Mouse (Mus musculus) mature B cell (primary cell): Measurements from ENCODE around the gene Gm4788.
"Not testable (repeated sequence)": the region's sequence is repeated elsewhere in the genome, so short reads cannot be mapped to it uniquely, and the experiment has no call there.

Experiments
- in situ Hi-C: fragments of 300-500 bp; cut with MboI; formaldehyde crosslinking; loops from 2 replicates; pipeline ENCODE4 v1.14.3; 2019

Gene Gm4788

DNA sequence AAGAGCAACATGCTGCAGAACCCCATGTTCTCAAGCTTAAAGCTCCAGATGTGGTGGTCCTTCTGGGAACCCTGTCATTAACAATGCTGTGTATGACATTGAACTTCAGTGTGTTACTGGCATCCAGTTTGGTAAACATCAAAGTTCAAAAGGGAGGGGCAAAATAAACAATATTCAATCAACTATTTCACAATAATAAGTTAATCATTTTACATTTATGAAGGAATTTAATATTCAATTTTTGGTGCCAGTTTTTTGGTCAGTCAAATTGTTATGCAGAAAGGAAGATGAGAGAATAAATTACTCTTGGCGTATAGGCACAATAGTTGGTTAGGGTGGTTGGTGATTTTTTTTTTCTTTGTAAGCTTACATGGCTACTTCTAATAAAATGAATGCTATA lies at the start of gene Gm4788:
Gm4788 (minus strand) TSS at position 101 of the 400 bp plus-strand sequence.
- in situ Hi-C loops = no loop called here

DNA sequence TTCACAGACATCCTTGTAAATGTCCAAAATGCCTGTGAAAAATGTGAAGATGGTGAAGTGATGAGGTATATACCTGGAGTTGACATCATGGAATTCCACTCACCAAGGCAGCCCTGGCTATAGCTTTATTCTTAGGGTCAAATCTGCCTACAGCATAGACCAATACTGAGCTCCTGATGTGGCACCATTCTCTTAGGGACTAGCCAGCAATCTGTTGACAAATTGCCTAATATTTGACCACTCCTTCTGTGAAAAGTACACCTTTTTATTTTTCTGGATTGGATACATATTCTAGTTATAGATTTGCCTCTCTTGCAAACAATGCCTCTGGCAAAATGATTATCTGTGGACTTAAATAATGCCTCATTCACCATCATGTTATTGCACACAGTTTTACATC lies 27.6 kb upstream of the Gm4788 start:
- in situ Hi-C loops = no loop called here

DNA sequence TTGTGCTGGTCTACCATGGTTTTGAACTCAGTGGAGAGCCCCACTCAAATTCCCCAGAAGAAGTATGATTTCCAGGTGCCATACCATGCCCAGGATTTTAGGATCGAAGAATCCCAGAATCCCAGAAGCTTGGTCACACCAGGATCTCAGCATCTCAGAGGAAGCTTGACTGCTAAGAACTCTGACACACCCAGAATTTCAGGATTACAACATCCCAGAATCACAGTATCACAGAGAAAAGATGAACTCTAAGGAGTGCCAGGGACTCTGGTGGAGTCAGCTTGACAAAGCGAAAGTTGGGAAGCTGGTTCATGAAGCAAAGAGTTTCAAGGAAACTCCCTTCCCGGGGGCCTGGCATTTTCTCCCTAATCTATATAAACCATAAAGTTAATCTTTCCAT lies 11.1 kb downstream of the Gm4788 start:
- in situ Hi-C loops = not testable (repeated sequence)

DNA sequence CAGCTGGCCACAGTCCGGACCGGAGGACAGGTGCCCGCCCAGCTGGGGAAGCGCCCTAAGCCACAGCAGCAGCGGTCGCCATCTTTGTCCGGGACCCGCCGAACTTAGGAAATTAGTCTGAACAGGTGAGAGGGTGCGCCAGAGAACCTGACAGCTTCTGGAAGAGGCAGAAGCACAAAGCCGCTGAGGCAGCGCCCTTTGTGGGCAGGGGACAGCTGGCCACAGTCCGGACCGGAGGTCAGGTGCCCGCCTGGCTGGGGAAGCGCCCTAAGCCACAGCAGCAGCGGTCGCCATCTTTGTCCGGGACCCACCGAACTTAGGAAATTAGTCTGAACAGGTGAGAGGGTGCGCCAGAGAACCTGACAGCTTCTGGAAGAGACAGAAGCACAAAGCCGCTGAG lies 64.4 kb downstream of the Gm4788 start:
- in situ Hi-C loops = not testable (repeated sequence)

DNA sequence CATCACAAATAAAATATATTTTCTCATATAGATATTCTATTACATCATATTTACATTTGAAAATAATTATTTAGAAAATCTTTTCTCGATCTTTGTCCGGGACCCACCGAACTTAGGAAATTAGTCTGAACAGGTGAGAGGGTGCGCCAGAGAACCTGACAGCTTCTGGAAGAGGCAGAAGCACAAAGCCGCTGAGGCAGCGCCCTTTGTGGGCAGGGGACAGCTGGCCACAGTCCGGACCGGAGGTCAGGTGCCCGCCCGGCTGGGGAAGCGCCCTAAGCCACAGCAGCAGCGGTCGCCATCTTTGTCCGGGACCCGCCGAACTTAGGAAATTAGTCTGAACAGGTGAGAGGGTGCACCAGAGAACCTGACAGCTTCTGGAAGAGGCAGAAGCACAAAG lies 64.8 kb downstream of the Gm4788 start:
- in situ Hi-C loops = not testable (repeated sequence)

DNA sequence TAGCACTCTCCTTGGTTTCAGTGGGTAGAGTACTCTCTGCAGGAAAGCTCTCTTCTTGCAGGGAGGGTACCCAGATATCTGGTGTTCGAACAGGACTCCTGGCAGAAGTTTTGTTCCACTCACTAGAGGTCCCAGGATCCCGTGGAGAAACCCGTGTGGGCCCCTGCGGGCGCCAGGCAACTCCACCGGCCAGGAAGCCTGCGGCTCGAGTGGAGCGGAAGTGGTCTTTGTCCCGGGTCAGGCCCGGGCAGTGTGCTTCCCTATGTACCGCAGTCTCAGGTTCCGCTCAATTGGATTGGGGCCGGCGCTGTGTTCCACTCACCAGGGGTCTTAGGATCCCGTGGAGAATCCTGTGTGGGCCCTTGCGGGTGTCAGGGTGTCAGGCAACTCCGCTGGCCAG lies 131.1 kb downstream of the Gm4788 start:
- in situ Hi-C loops = not testable (repeated sequence)
